Mouse (Mus musculus) MEL (cell line): Measurements from ENCODE around the gene Diaph3. TPM values are rescaled to one million over a fixed set of nuclear protein-coding genes. Genes with fewer than 3 reads are reported as not detected.

Experiments
- DNase-seq: peaks from one replicate; pipeline ENCODE4 v3.0.0; 2011; ENCODE audit warnings: low read depth, low spot score
- H3K27ac ChIP-seq: 2 replicates; pipeline ENCODE4 v1.5.1; 2012; ENCODE audit warnings: low read depth, mild to moderate bottlenecking, control low read depth, low read length, moderate library complexity; ENCODE audit not compliant: control insufficient read depth
- H3K27me3 ChIP-seq, 2 experiments: fragments of 150-350 bp in 1 of 2; sonication (generic) in 1 of 2; 2 replicates each; pipeline ENCODE4 v1.6.1; 2012; ENCODE audit warnings: low read length in 2 of 2, mild to moderate bottlenecking in 2 of 2, improper control_type of control experiment in 1 of 2, moderate library complexity in 1 of 2; ENCODE audit not compliant: insufficient read depth in 2 of 2, control insufficient read depth in 1 of 2
- H3K36me3 ChIP-seq, 2 experiments: 2 replicates each; pipeline ENCODE4 v1.6.1; 2012 to 2014; ENCODE audit warnings: low read length in 2 of 2, improper control_type of control experiment in 1 of 2, inconsistent platforms in 1 of 2, mild to moderate bottlenecking in 1 of 2; ENCODE audit not compliant: insufficient read depth in 2 of 2, control insufficient read depth in 1 of 2
- H3K4me1 ChIP-seq, 2 experiments: fragments of 150-350 bp in 1 of 2; sonication (generic) in 1 of 2; 2 replicates each; pipeline ENCODE4 v1.6.1; 2012; ENCODE audit warnings: low read length in 2 of 2, improper control_type of control experiment in 1 of 2, mild to moderate bottlenecking in 1 of 2; ENCODE audit not compliant: insufficient read depth in 2 of 2, control insufficient read depth in 1 of 2
- H3K4me3 ChIP-seq, 2 experiments: fragments of 150-350 bp in 1 of 2; sonication (generic) in 1 of 2; 2 replicates each; pipeline ENCODE4 v1.5.1; 2012; ENCODE audit warnings: low read depth in 2 of 2, low read length in 2 of 2, mild to moderate bottlenecking in 2 of 2, moderate library complexity in 2 of 2, control low read depth in 1 of 2, improper control_type of control experiment in 1 of 2; ENCODE audit not compliant: control insufficient read depth in 1 of 2, insufficient read depth in 1 of 2
- H3K79me2 ChIP-seq: 2 replicates; pipeline ENCODE4 v1.6.1; 2012; ENCODE audit warnings: mild to moderate bottlenecking, low read length, moderate library complexity; ENCODE audit not compliant: control insufficient read depth, poor library complexity, insufficient read depth
- H3K9ac ChIP-seq: 2 replicates; pipeline ENCODE4 v1.6.1; 2012; ENCODE audit warnings: low read depth, mild to moderate bottlenecking, control low read depth, low read length, moderate library complexity; ENCODE audit not compliant: control insufficient read depth, poor library complexity, severe bottlenecking
- H3K9me3 ChIP-seq: fragments of 150-350 bp; sonication (generic); replicated peaks from 2 replicates; pipeline ENCODE4 v1.6.1; 2012; ENCODE audit warnings: mild to moderate bottlenecking, low read length, improper control_type of control experiment, moderate library complexity; ENCODE audit not compliant: insufficient read depth
- BHLHE40 ChIP-seq: IDR thresholded peaks from 2 replicates; pipeline ENCODE4 v1.6.1; 2012; ENCODE audit warnings: low read depth, mild to moderate bottlenecking, inconsistent platforms, low read length, improper control_type of control experiment, borderline replicate concordance
- CHD2 ChIP-seq: IDR thresholded peaks from 2 replicates; pipeline ENCODE4 v1.6.1; 2011; ENCODE audit warnings: low read length, improper control_type of control experiment
- CTCF ChIP-seq, 3 experiments: IDR thresholded peaks in 2 of 3; conservative IDR thresholded peaks in 1 of 3; 2 replicates each; pipeline ENCODE4 v1.5.1; 2011 to 2012; ENCODE audit warnings: low read length in 3 of 3, low read depth in 2 of 3, mild to moderate bottlenecking in 2 of 3, improper control_type of control experiment in 1 of 3, inconsistent platforms in 1 of 3, mixed read lengths in 1 of 3, moderate library complexity in 1 of 3; ENCODE audit not compliant: control insufficient read depth in 1 of 3, insufficient read depth in 1 of 3, poor library complexity in 1 of 3, severe bottlenecking in 1 of 3
- E2F4 ChIP-seq: IDR thresholded peaks from 2 replicates; pipeline ENCODE4 v1.6.1; 2011; ENCODE audit warnings: low read depth, low read length, improper control_type of control experiment, borderline replicate concordance
- GABPA ChIP-seq: IDR thresholded peaks from 2 replicates; pipeline ENCODE4 v1.6.1; 2012; ENCODE audit warnings: low read depth, mild to moderate bottlenecking, inconsistent platforms, low read length, improper control_type of control experiment, moderate library complexity
- GATA1 ChIP-seq: IDR thresholded peaks from 2 replicates; pipeline ENCODE4 v1.6.1; 2011; ENCODE audit warnings: low read depth, low read length, improper control_type of control experiment
- HCFC1 ChIP-seq: IDR thresholded peaks from 2 replicates; pipeline ENCODE4 v1.6.1; 2012; ENCODE audit warnings: low read depth, mild to moderate bottlenecking, inconsistent platforms, low read length, improper control_type of control experiment, moderate library complexity
- JUND ChIP-seq: IDR thresholded peaks from 2 replicates; pipeline ENCODE4 v1.6.1; 2011; ENCODE audit warnings: low read depth, mild to moderate bottlenecking, improper control_type of control experiment, low read length
- KAT2A ChIP-seq: conservative IDR thresholded peaks from 2 replicates; pipeline ENCODE4 v1.6.1; 2012; ENCODE audit warnings: low read depth, low read length, improper control_type of control experiment, inconsistent platforms
- MAFK ChIP-seq: IDR thresholded peaks from 2 replicates; pipeline ENCODE4 v1.6.1; 2011; ENCODE audit warnings: low read depth, mild to moderate bottlenecking, low read length, improper control_type of control experiment, borderline replicate concordance
- MAX ChIP-seq: IDR thresholded peaks from 2 replicates; pipeline ENCODE4 v1.6.1; 2011; ENCODE audit warnings: low read length, improper control_type of control experiment
- MAZ ChIP-seq: IDR thresholded peaks from 2 replicates; pipeline ENCODE4 v1.6.1; 2012; ENCODE audit warnings: low read depth, mild to moderate bottlenecking, inconsistent platforms, low read length, improper control_type of control experiment
- NRF1 ChIP-seq: IDR thresholded peaks from 2 replicates; pipeline ENCODE4 v1.6.1; 2014; ENCODE audit warnings: low read depth, mild to moderate bottlenecking, inconsistent platforms, low read length, improper control_type of control experiment, moderate library complexity; ENCODE audit not compliant: poor library complexity, insufficient read depth, severe bottlenecking
- POLR2A ChIP-seq, 2 experiments: IDR thresholded peaks; 2 replicates each; pipeline ENCODE4 v1.6.1; 2011 to 2012; ENCODE audit warnings: low read length in 2 of 2, mild to moderate bottlenecking in 2 of 2, control low read depth in 1 of 2, improper control_type of control experiment in 1 of 2, low read depth in 1 of 2, moderate library complexity in 1 of 2; ENCODE audit not compliant: control insufficient read depth in 1 of 2, insufficient read depth in 1 of 2, poor library complexity in 1 of 2
- POLR2AphosphoS5 ChIP-seq: IDR thresholded peaks from 2 replicates; pipeline ENCODE4 v1.6.1; 2012; ENCODE audit warnings: low read depth, borderline replicate concordance, mild to moderate bottlenecking, inconsistent platforms, low read length, moderate library complexity, mixed read lengths
- RAD21 ChIP-seq: IDR thresholded peaks from 2 replicates; pipeline ENCODE4 v1.6.1; 2011; ENCODE audit warnings: mild to moderate bottlenecking, low read depth, low read length, improper control_type of control experiment
- RCOR1 ChIP-seq: IDR thresholded peaks from 2 replicates; pipeline ENCODE4 v1.6.1; 2012; ENCODE audit warnings: low read depth, mild to moderate bottlenecking, inconsistent platforms, low read length, improper control_type of control experiment
- TAL1 ChIP-seq: IDR thresholded peaks from 2 replicates; pipeline ENCODE4 v1.6.1; 2012; ENCODE audit warnings: mild to moderate bottlenecking, inconsistent platforms, low read length, moderate library complexity, mixed read lengths
- UBTF ChIP-seq: IDR thresholded peaks from 2 replicates; pipeline ENCODE4 v1.6.1; 2012; ENCODE audit warnings: low read depth, mild to moderate bottlenecking, inconsistent platforms, low read length, improper control_type of control experiment, moderate library complexity, borderline replicate concordance; ENCODE audit not compliant: insufficient read depth
- USF2 ChIP-seq, 2 experiments: IDR thresholded peaks; 2 replicates each; pipeline ENCODE4 v1.6.1; 2011 to 2012; ENCODE audit warnings: improper control_type of control experiment in 2 of 2, low read length in 2 of 2, borderline replicate concordance in 1 of 2, inconsistent platforms in 1 of 2, low read depth in 1 of 2, mild to moderate bottlenecking in 1 of 2; ENCODE audit not compliant: insufficient read depth in 1 of 2
- ZC3H11A ChIP-seq: IDR thresholded peaks from 2 replicates; pipeline ENCODE4 v1.6.1; 2012; ENCODE audit warnings: low read depth, mild to moderate bottlenecking, inconsistent platforms, low read length, improper control_type of control experiment
- ZKSCAN1 ChIP-seq: IDR thresholded peaks from 2 replicates; pipeline ENCODE4 v1.6.1; 2012; ENCODE audit warnings: low read depth, mild to moderate bottlenecking, inconsistent platforms, low read length, improper control_type of control experiment, moderate library complexity
- ZMIZ1 ChIP-seq: IDR thresholded peaks from 2 replicates; pipeline ENCODE4 v1.6.1; 2012; ENCODE audit warnings: low read depth, mild to moderate bottlenecking, inconsistent platforms, low read length, improper control_type of control experiment, moderate library complexity
- ZNF384 ChIP-seq: IDR thresholded peaks from 2 replicates; pipeline ENCODE4 v1.6.1; 2012; ENCODE audit warnings: low read depth, mild to moderate bottlenecking, inconsistent platforms, low read length, improper control_type of control experiment
- polyA plus RNA-seq, 2 experiments: library from polyadenylated mRNA; stranded (reverse) in 1 of 2; unstranded in 1 of 2; fragments of >175 nt in 1 of 2; fragments of >200 nt in 1 of 2; gene quantifications; 2 replicates each; pipeline versions ENCODE4 v1.2.1 to v1.2.4; 2012; ENCODE audit warnings: low replicate concordance in 2 of 2, low read depth in 1 of 2; ENCODE audit not compliant: insufficient read length in 2 of 2, insufficient read depth in 1 of 2, missing spikeins in 1 of 2
- total RNA-seq: library from RNA; depleted of rRNA; stranded (reverse); fragments of 300-350 nt; gene quantifications from 2 replicates; pipeline ENCODE4 v1.2.3, GENCODE M21; 2012

Diaph3 gene
- total and polyA plus RNA-seq, 3 experiments = 9.0 to 11.9 TPM; not detected in 1

- TF ChIP-seq MAX (no peak), RAD21 (no peak), MAZ (no peak), GABPA (no peak), TAL1 (no peak), MAFK (no peak), CTCF (IDR thresholded peaks at IDR 0.05 in 2 of 3, conservative IDR thresholded peaks at IDR 0.05 in 1 of 3; ENCODE audit: control insufficient read depth in 1 of 3, insufficient read depth in 1 of 3, low read depth in 2 of 3, low read length in 3 of 3, poor library complexity in 1 of 3, severe bottlenecking in 1 of 3) (no peak), BHLHE40 (no peak), ZMIZ1 (no peak), E2F4 (no peak)
- H3K79me2 ChIP-seq = no peaks in the 10 kb centered on the region
- no peak for DNase-seq
- H3K27ac ChIP-seq = no peak overlapping the region
- no peak overlapping the region for H3K9ac ChIP-seq
- no peaks in the 10 kb centered on the region for H3K36me3 ChIP-seq
- no peaks in the 10 kb centered on the region for H3K27me3 ChIP-seq
- no peak overlapping the region for H3K4me3 ChIP-seq
- no peaks in the 10 kb centered on the region for H3K4me1 ChIP-seq
- no peaks in the 10 kb centered on the region for H3K9me3 ChIP-seq
These were observed 214.2 kb downstream of the Diaph3 start for GRCm38 (mm10) chr14:86926827-86927226.

- Histone ChIP-seq H3K36me3 (no peaks in the 10 kb centered on the region), H3K9me3 (no peaks in the 10 kb centered on the region)
- TF ChIP-seq POLR2AphosphoS5 (no peak), RAD21 (peak; percentile 40)
These were observed 242.1 kb downstream of the Diaph3 start for GRCm38 (mm10) chr14:86898898-86899297.

GRCm38 (mm10) chr14:86889070-86889804, 251.8 kb downstream of the Diaph3 start:
- H3K4me1 ChIP-seq = no peaks in the 10 kb centered on the region
- H3K27ac ChIP-seq = no peak overlapping the region
- TF ChIP-seq KAT2A = no peak
- TF ChIP-seq USF2 (IDR thresholded peaks at IDR 0.05; ENCODE audit: borderline replicate concordance in 1 of 2, insufficient read depth in 1 of 2, low read depth in 1 of 2, low read length in 2 of 2) = no peak
- TF ChIP-seq ZKSCAN1 = no peak
- no peak for TF ChIP-seq POLR2AphosphoS5
- TF ChIP-seq GATA1 = no peak
- TF ChIP-seq UBTF = no peak
- TF ChIP-seq NRF1 = no peak
- TF ChIP-seq MAZ = no peak
- TF ChIP-seq CHD2 = no peak
- TF ChIP-seq HCFC1 = no peak
- TF ChIP-seq ZC3H11A = no peak
- TF ChIP-seq POLR2A (IDR thresholded peaks at IDR 0.05; ENCODE audit: control insufficient read depth in 1 of 2, insufficient read depth in 1 of 2, low read depth in 1 of 2, low read length in 2 of 2, poor library complexity in 1 of 2) = no peak
- no peak for TF ChIP-seq MAX
- TF ChIP-seq ZNF384 = no peak
- TF ChIP-seq JUND = no peak
- no peak for TF ChIP-seq GABPA
- no peak for TF ChIP-seq RCOR1
- H3K36me3 ChIP-seq = no peaks in the 10 kb centered on the region
- no peak overlapping the region for H3K4me3 ChIP-seq
- H3K27me3 ChIP-seq = no peaks in the 10 kb centered on the region
- DNase-seq = no peak
- H3K79me2 ChIP-seq = no peaks in the 10 kb centered on the region
- H3K9me3 ChIP-seq = no peaks in the 10 kb centered on the region
- H3K9ac ChIP-seq = no peak overlapping the region

More at GRCm38 (mm10) chr14:86898898-86899297, 242.1 kb downstream of the Diaph3 start:
- H3K4me3 ChIP-seq = no peak overlapping the region
- H3K27me3 ChIP-seq = no peaks in the 10 kb centered on the region
- H3K79me2 ChIP-seq = no peaks in the 10 kb centered on the region
- no peaks in the 10 kb centered on the region for H3K4me1 ChIP-seq
- DNase-seq = no peak
- H3K27ac ChIP-seq = no peak overlapping the region
- H3K9ac ChIP-seq = no peak overlapping the region
